Mouse (Mus musculus) CD4-positive, CD25-positive, alpha-beta regulatory T cell, adult 4 months (primary cell): ENCODE data around the gene Sowaha. TPM values are rescaled to one million over a fixed set of nuclear protein-coding genes. Genes with fewer than 3 reads are reported as not detected.

Source experiments
- ATAC-seq: one replicate; pipeline ENCODE4 v1.8.0; 2017
- polyA plus RNA-seq, 2 experiments: library from polyadenylated mRNA; unstranded; fragments of 100-300 nt; shearing (Covaris generic); gene quantifications; one replicate each; pipeline ENCODE4 v1.2.1; 2017

The Sowaha gene
- polyA plus RNA-seq, result not detected

GRCm38 (mm10) chr11:53479783-53480301 is at the start of gene Sowaha, which contains the start of gene Gm9945:
Gene Sowaha (minus strand): TSS chr11:53480274.
Gene Gm9945 (plus strand): TSS chr11:53480166.
- ATAC-seq, result no peak

- ATAC-seq, result no peak
Observed at GRCm38 (mm10) chr11:53529253-53529557, 49.1 kb upstream of the Sowaha start.

- no peak for ATAC-seq
Observed at GRCm38 (mm10) chr11:53528397-53529252, 48.6 kb upstream of the Sowaha start.

GRCm38 (mm10) chr11:53525461-53525860 is 45.4 kb upstream of the Sowaha start:
- ATAC-seq, result no peak

GRCm38 (mm10) chr11:53524905-53525304 is 44.8 kb upstream of the Sowaha start:
- ATAC-seq, result no peak

GRCm38 (mm10) chr11:53523545-53524405 is 43.7 kb upstream of the Sowaha start:
- no peak for ATAC-seq

- ATAC-seq, result no peak
Observed at GRCm38 (mm10) chr11:53522930-53523329, 42.9 kb upstream of the Sowaha start.

- ATAC-seq, result no peak
Observed at GRCm38 (mm10) chr11:53522362-53522761, 42.3 kb upstream of the Sowaha start.

- no peak for ATAC-seq
Observed at GRCm38 (mm10) chr11:53521821-53522131, 41.7 kb upstream of the Sowaha start.

GRCm38 (mm10) chr11:53521120-53521820 is 41.2 kb upstream of the Sowaha start:
- ATAC-seq, result no peak

- no peak for ATAC-seq
Observed at GRCm38 (mm10) chr11:53520122-53520978, 40.3 kb upstream of the Sowaha start.

- peak; percentile 77 for ATAC-seq
Observed at GRCm38 (mm10) chr11:53519207-53520121, 39.4 kb upstream of the Sowaha start, which contains the start of gene Sept8. Gene Sept8 (plus strand): TSS chr11:53519257.

- no peak for ATAC-seq
Observed at GRCm38 (mm10) chr11:53518759-53519158, 38.7 kb upstream of the Sowaha start.

- peak; percentile 74 for ATAC-seq
Observed at GRCm38 (mm10) chr11:53516775-53517627, 36.9 kb upstream of the Sowaha start.

- ATAC-seq, result no peak
Observed at GRCm38 (mm10) chr11:53510351-53510750, 30.3 kb upstream of the Sowaha start.

GRCm38 (mm10) chr11:53508591-53508990 is 28.5 kb upstream of the Sowaha start:
- ATAC-seq, result no peak

GRCm38 (mm10) chr11:53508152-53508551 is 28.1 kb upstream of the Sowaha start:
- ATAC-seq, result no peak

- no peak for ATAC-seq
Observed at GRCm38 (mm10) chr11:53507098-53507805, 27.2 kb upstream of the Sowaha start.
